Mouse (Mus musculus) liver, embryonic 15.5 days (tissue): ENCODE results near the gene Clcnka. TPM values are rescaled to one million over a fixed set of nuclear protein-coding genes. Genes with fewer than 3 reads are reported as not detected.

Source experiments
- ATAC-seq: fragments of 200-750 bp; cut with Nextera tagmentation; 2 replicates; pipeline ENCODE4 v1.8.0; 2017; ENCODE audit warnings: moderate number of reproducible peaks, mild to moderate bottlenecking, moderate library complexity; ENCODE audit not compliant: insufficient read depth
- H3K27ac ChIP-seq: fragments of 300-500 bp; sonication (generic); replicated peaks from 2 replicates; pipeline ENCODE4 v1.5.1; 2015; ENCODE audit warnings: mild to moderate bottlenecking, inconsistent platforms
- H3K27me3 ChIP-seq: fragments of 300-500 bp; sonication (generic); 2 replicates; pipeline ENCODE4 v1.6.1; 2015; ENCODE audit warnings: mild to moderate bottlenecking, inconsistent platforms
- H3K36me3 ChIP-seq: fragments of 300-500 bp; sonication (generic); replicated peaks from 2 replicates; pipeline ENCODE4 v1.6.1; 2015; ENCODE audit warnings: moderate library complexity, mild to moderate bottlenecking, inconsistent platforms
- H3K4me1 ChIP-seq: fragments of 300-500 bp; sonication (generic); replicated peaks from 2 replicates; pipeline ENCODE4 v1.6.1; 2015; ENCODE audit warnings: inconsistent platforms
- H3K4me2 ChIP-seq: fragments of 300-500 bp; sonication (generic); 2 replicates; pipeline ENCODE4 v1.6.1; 2015; ENCODE audit warnings: moderate library complexity, mild to moderate bottlenecking, inconsistent platforms
- H3K4me3 ChIP-seq: fragments of 300-500 bp; sonication (generic); replicated peaks from 2 replicates; pipeline ENCODE4 v1.5.1; 2015; ENCODE audit warnings: mild to moderate bottlenecking, inconsistent platforms
- H3K9ac ChIP-seq: fragments of 300-500 bp; sonication (generic); 2 replicates; pipeline ENCODE4 v1.6.1; 2015; ENCODE audit warnings: moderate library complexity, mild to moderate bottlenecking, inconsistent platforms
- H3K9me3 ChIP-seq: fragments of 300-500 bp; sonication (generic); replicated peaks from 2 replicates; pipeline ENCODE4 v1.6.1; 2016; ENCODE audit warnings: inconsistent platforms
- WGBS: fragments of 180-500 bp; shearing (Covaris S2); methylation state at CpG from one replicate; pipeline ENCODE4 v1.1.7; 2015; ENCODE audit warnings: mixed read lengths; ENCODE audit not compliant: insufficient replicate concordance; 5-methylcytosine and 5-hydroxymethylcytosine counted together
- polyA plus RNA-seq: library from polyadenylated mRNA; unstranded; fragments of >200 nt; fragmentation: Nextera tagmentation; extraction: Ambion mirVana; gene quantifications from 2 replicates; pipeline ENCODE4 v1.2.1, GENCODE M21; 2015

The Clcnka gene
- polyA plus RNA-seq, 1 experiment from 2014 or later = not detected

DNA sequence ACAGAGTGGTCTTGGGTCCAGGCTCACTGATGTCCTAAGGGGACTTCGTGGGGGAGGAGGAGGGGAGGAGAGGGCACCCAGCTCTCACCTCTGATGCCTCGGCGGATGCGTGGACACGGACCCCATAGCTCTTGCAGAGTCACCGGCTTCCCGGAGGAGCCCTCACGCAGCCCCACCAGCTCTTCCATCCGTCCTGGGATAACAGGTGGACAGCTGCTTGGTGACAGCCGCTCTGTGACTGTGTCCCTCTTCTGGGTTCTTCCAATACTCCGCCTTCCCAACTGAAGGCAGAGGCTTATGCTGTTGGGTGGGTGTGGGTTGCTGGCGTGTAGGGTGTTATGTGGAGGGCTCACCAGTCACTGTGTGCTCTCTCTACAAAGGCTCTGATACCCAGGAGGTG is 663 bp downstream of the Clcnka start:
- Histone ChIP-seq H3K27ac (no peak overlapping the region), H3K9ac (no peak overlapping the region), H3K4me3 (no peak overlapping the region), H3K36me3 (no peaks in the 10 kb centered on the region), H3K9me3 (no peaks in the 10 kb centered on the region), H3K27me3 (peaks cover 10% of the 10 kb centered on the region), H3K4me1 (no peaks in the 10 kb centered on the region), H3K4me2 (no peak overlapping the region)
- 65% methylated on average over 12 of the region's 12 CpGs for WGBS
- ATAC-seq = no peak

DNA sequence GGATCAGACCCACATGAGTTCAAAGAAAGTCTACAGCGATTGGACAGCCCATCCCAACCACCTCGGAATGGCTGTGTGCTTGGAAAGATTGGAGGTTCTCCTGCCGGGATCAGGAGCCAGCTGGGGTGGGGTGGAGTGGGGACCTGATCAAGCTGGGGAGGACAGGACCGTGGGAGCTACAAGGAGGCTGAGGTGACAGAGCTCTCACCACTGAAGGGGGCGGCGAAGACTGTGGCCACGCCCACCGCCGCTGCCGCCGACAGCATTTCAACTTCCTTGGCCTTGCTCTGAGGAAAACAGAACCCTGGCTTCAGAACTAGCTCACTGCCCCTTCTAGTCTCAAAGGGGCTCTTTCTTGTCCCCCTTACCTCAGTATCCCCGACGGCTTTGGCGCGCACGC is 3.8 kb downstream of the Clcnka start:
- no peak overlapping the region for H3K9ac ChIP-seq
- WGBS = 22% methylated on average over 16 of the region's 16 CpGs
- no peak overlapping the region for H3K27ac ChIP-seq
- peak overlapping the region; percentile 25 for H3K4me2 ChIP-seq
- no peaks in the 10 kb centered on the region for H3K36me3 ChIP-seq
- H3K9me3 ChIP-seq = no peaks in the 10 kb centered on the region
- no peak overlapping the region for H3K4me3 ChIP-seq
- H3K27me3 ChIP-seq = peaks cover 16% of the 10 kb centered on the region
- ATAC-seq = no peak
- no peaks in the 10 kb centered on the region for H3K4me1 ChIP-seq

DNA sequence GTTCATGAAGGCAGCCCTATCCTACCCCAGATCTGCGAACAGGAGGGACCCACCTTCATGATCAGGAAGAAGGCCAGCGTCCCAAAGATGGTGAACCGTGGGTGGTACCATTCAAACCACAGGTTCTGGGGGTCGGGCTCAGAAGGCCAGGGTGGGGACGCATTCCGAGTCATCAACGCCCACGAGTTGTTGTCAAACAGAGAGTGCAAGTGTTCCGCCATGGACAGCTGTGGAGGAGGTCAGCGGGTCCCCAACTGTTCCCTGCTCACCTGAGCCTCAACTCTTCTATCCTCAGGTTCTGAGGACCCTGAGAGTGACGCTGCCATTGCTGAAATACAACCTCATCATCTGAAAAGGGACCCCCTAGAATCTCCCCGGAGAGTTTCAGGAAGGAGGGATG is 7.2 kb downstream of the Clcnka start:
- H3K4me1 ChIP-seq = no peaks in the 10 kb centered on the region
- no peak for ATAC-seq
- no peaks in the 10 kb centered on the region for H3K36me3 ChIP-seq
- H3K4me2 ChIP-seq = no peak overlapping the region
- H3K4me3 ChIP-seq = no peak overlapping the region
- H3K9me3 ChIP-seq = no peaks in the 10 kb centered on the region
- peaks cover 16% of the 10 kb centered on the region for H3K27me3 ChIP-seq
- no peak overlapping the region for H3K27ac ChIP-seq
- H3K9ac ChIP-seq = no peak overlapping the region
- WGBS = 57% methylated on average over 12 of the region's 12 CpGs

DNA sequence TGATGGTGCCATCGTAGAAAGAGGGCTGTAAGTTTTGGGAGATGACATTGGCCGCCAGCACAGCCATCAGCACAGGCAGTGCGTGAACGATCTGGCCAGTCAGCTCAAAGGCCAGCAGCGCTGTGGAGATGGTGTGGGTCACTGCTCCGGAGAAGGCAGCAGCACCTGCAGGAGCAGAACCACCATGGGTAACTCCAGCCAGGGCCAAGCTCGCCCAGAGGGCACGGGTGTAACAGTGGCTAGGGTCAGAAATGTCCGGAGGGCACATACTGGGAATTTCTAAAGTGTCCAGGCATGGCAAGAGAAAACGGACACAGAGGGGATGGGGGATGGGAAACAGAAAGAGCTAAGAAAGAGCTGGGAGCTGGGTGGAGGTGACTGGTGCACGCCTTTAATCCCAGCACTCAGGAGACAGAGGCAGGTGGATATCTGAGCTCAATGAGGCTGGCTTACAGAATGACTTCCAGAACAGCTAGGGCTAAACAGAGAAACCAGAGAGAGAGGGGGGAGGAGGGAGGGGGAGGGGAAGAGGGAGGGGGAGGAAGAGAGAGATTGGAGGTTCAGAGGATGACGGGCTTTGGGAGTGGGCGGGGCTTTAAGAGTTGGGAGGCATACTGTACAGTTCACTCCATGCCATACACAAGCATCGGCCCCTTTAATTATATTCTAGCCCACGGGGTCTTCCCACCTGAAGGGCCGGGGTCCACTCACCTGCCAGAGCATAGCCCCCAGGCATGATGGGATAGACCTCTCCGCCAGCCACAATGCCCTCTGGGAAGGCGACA is 9.0 kb downstream of the Clcnka start:
- WGBS = 54% methylated on average over 18 of the region's 18 CpGs
- Histone ChIP-seq H3K4me2 (no peak overlapping the region), H3K27ac (no peak overlapping the region), H3K9ac (no peak overlapping the region), H3K4me3 (no peak overlapping the region), H3K27me3 (peaks cover 12% of the 10 kb centered on the region), H3K4me1 (no peaks in the 10 kb centered on the region), H3K9me3 (no peaks in the 10 kb centered on the region), H3K36me3 (no peaks in the 10 kb centered on the region)
- no peak for ATAC-seq

DNA sequence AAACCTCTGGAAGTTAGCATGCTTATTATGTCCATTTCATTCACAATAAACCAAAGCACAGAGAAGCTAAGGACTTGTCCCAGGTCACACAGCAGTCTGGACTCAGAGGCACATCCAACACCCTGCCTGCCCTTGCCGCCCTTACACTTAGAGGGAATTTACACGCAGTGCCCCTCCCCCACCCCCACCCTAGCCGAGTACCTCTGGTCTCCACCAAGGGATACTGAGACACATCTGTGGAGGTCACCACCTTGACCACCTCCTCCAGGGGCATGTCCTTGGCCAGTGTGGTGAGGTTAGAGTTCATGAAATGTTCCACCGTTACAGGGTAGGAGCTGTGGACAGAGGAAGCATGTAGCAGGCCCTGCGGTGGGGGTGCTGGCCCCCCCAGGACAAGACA is 10.6 kb downstream of the Clcnka start:
- no peaks in the 10 kb centered on the region for H3K9me3 ChIP-seq
- no peak overlapping the region for H3K4me3 ChIP-seq
- no peak overlapping the region for H3K4me2 ChIP-seq
- no peak overlapping the region for H3K27ac ChIP-seq
- H3K9ac ChIP-seq = no peak overlapping the region
- WGBS = 49% methylated on average over 5 of the region's 5 CpGs
- H3K27me3 ChIP-seq = peaks cover 28% of the 10 kb centered on the region
- no peak for ATAC-seq
- no peaks in the 10 kb centered on the region for H3K36me3 ChIP-seq
- H3K4me1 ChIP-seq = no peaks in the 10 kb centered on the region

DNA sequence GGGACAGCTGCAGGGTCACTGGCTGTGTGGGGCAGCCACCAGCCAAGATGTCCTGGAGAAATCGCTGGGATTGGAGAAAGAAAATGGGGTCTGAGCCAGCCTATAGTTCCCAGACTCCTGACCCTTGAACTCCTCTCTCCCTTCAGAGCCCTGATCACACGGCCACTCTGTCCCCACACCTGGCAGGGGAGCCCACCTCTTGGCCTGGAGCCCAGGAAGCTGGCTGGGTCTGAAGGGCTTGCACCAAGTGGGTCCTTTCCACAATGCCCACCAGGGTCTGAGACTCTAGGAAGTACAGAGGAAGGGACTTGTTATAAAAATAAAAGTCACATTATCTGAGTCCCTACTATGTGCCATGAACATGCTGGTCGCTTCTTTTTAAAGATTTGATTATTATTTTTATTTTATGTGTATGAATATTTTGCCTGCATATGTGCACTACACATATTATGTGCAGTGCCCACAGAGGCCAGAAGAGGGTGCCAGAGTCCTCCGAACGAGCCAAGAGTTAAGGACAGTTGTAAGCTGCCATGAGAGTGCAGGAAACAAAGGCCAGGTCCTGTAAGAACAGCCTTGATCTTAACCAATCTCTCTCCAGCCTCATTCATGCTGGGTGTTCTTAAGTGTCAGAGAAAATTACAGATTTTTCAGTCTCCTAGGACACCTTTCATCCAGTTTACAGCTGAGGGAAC is 11.3 kb downstream of the Clcnka start:
- Histone ChIP-seq H3K9ac (no peak overlapping the region), H3K4me3 (no peak overlapping the region), H3K36me3 (no peaks in the 10 kb centered on the region), H3K4me1 (peaks cover 4% of the 10 kb centered on the region; the same call in 1 of the 2 replicates), H3K9me3 (no peaks in the 10 kb centered on the region), H3K27ac (no peak overlapping the region), H3K27me3 (peaks cover 35% of the 10 kb centered on the region), H3K4me2 (no peak overlapping the region)
- 17% methylated on average over 5 of the region's 5 CpGs for WGBS
- no peak for ATAC-seq

DNA sequence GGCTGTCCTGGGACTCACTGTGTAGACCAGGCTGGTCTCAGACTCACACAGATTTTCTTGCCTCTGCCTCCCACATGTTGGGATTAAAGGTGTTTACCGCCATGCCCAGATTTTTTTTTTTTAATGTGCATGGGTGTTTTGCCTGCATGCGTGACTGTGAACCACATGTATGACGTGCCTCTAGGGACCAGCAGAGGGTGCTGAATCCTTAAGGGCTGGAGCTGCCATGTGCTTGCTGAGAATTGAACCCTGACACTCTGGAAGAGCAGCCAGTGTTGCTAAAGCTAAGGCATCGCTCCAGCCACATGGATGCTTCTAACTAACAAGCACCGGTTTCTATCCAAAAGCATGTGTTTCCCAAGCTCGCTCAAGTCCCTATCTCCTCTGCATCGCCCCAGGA is 12.4 kb downstream of the Clcnka start:
- peaks cover 41% of the 10 kb centered on the region for H3K27me3 ChIP-seq
- 50% methylated on average over 7 of the region's 7 CpGs for WGBS

DNA sequence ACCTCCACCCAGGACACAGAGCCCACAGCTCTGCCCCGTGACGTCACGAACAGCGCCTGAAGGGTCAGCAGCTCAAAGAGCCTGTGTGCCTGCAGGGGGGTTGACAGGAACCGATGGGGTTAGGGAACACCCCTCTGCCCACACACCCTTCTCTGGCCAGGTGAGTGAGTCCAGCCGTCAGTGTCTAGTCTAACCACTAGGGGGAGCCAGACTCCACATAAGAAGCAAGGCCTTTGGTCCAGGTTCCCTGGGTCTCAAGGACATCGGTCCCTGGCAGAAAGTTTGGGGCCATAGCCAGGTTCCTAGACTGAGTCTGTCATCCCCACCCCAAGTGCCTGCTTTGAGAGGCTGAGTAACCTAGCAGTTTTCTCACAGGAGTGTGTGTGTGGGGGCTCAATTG is 13.2 kb downstream of the Clcnka start:
- H3K9ac ChIP-seq = no peak overlapping the region
- H3K27me3 ChIP-seq = peaks cover 50% of the 10 kb centered on the region
- peaks cover 6% of the 10 kb centered on the region; the same call in 1 of the 2 replicates for H3K4me1 ChIP-seq
- H3K4me3 ChIP-seq = no peak overlapping the region
- no peak overlapping the region for H3K27ac ChIP-seq
- H3K4me2 ChIP-seq = no peak overlapping the region
- WGBS = 0% methylated on average over 7 of the region's 7 CpGs
- ATAC-seq = no peak
- H3K9me3 ChIP-seq = no peaks in the 10 kb centered on the region
- H3K36me3 ChIP-seq = no peaks in the 10 kb centered on the region

More for the DNA sequence above, 12.4 kb downstream of the Clcnka start:
- no peak overlapping the region for H3K4me2 ChIP-seq
- no peak for ATAC-seq
- peaks cover 6% of the 10 kb centered on the region; the same call in 1 of the 2 replicates for H3K4me1 ChIP-seq
- no peaks in the 10 kb centered on the region for H3K36me3 ChIP-seq
- no peak overlapping the region for H3K9ac ChIP-seq
- H3K9me3 ChIP-seq = no peaks in the 10 kb centered on the region
- H3K27ac ChIP-seq = no peak overlapping the region
- H3K4me3 ChIP-seq = no peak overlapping the region

DNA sequence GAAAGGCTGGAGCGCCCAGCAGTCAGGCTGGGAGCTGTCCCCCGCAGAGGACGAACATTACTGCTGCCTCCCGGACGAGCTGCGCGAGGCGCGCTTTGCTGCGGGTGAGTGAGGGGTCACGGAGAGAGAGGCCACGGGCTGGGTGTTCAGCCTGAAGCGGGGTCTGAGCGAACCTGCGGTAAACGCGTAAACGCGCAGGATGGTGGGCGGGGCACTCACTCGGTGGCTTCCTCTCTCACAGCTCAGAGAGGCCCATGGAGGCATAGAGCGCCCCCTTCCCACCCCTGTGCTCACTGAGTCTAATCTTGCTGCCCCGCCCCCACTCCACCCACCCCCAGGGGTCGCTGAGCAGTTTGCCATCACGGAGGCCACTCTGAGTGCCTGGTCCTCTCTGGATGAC is 16.1 kb downstream of the Clcnka start:
- H3K9me3 ChIP-seq = no peaks in the 10 kb centered on the region
- no peak overlapping the region for H3K4me3 ChIP-seq
- no peak for ATAC-seq
- WGBS = 2% methylated on average over 25 of the region's 25 CpGs
- H3K27me3 ChIP-seq = peaks cover 58% of the 10 kb centered on the region
- H3K4me2 ChIP-seq = peak overlapping the region; percentile 45
- no peak overlapping the region for H3K27ac ChIP-seq
- H3K9ac ChIP-seq = no peak overlapping the region
- H3K36me3 ChIP-seq = no peaks in the 10 kb centered on the region
- H3K4me1 ChIP-seq = peaks cover 6% of the 10 kb centered on the region; the same call in 1 of the 2 replicates

DNA sequence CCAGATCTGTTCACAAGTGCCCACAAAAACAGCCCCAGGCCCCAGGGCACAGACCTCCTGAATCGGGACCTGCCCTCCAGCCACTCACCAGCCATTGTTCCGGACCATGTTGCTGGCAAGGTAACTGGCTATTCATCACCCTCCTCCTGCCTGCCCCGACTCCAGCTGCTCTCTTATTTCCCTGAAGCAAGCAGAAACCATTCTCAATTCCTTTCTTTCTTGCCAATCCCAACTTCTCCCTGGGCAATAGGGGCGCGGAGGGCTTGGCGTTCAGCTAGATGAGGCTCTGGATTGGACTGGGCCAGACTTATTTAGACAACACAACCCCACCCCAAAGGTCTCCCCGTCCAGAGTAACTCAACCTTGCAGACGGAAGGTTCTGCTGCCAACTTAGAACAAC is 18.9 kb downstream of the Clcnka start:
- H3K9me3 ChIP-seq = no peaks in the 10 kb centered on the region
- peaks cover 6% of the 10 kb centered on the region; the same call in 1 of the 2 replicates for H3K4me1 ChIP-seq
- no peaks in the 10 kb centered on the region for H3K36me3 ChIP-seq
- H3K27ac ChIP-seq = no peak overlapping the region
- ATAC-seq = no peak
- H3K4me2 ChIP-seq = no peak overlapping the region
- peaks cover 52% of the 10 kb centered on the region for H3K27me3 ChIP-seq
- WGBS = 55% methylated on average over 8 of the region's 8 CpGs
- H3K9ac ChIP-seq = no peak overlapping the region
- no peak overlapping the region for H3K4me3 ChIP-seq

DNA sequence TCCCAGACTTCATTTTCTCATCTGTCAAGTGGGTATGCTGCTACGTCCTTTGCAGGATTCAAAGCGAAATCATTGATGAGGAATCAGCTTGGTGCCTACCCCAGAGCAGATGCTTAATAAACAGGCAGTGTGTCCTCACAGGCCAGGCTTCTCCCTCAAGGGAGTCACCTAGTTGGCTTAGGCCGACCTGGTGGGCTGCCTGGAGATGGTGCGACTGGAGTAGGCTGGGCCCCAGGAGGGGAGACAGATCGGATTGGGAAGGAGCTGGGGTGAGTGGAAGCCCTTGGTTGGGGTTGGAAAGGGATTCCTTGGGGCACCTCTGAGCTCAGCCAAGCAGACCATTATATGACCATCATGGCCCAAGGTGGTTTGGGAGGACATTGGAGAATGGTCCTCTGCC is 26.1 kb downstream of the Clcnka start:
- H3K27me3 ChIP-seq = peaks cover 27% of the 10 kb centered on the region
- no peaks in the 10 kb centered on the region for H3K9me3 ChIP-seq
- H3K4me2 ChIP-seq = no peak overlapping the region
- WGBS = 65% methylated on average over 5 of the region's 5 CpGs
- no peaks in the 10 kb centered on the region for H3K36me3 ChIP-seq
- no peak overlapping the region for H3K27ac ChIP-seq
- no peak overlapping the region for H3K4me3 ChIP-seq
- no peak overlapping the region for H3K9ac ChIP-seq
- no peak for ATAC-seq
- peaks cover 3% of the 10 kb centered on the region; the same call in 1 of the 2 replicates for H3K4me1 ChIP-seq
